Mouse (Mus musculus): Measurements from ENCODE around the gene Heatr1.
"Not testable (repeated sequence)": the region's sequence is repeated elsewhere in the genome, so short reads cannot be mapped to it uniquely, and the experiment has no call there.

Heatr1 gene

GRCm38 (mm10) chr13:12453150-12453549 is 58.3 kb downstream of the Heatr1 start:
- no peak for DNase-seq (ENCODE audit: extremely low read depth, insufficient read length, low spot score)

DNA sequence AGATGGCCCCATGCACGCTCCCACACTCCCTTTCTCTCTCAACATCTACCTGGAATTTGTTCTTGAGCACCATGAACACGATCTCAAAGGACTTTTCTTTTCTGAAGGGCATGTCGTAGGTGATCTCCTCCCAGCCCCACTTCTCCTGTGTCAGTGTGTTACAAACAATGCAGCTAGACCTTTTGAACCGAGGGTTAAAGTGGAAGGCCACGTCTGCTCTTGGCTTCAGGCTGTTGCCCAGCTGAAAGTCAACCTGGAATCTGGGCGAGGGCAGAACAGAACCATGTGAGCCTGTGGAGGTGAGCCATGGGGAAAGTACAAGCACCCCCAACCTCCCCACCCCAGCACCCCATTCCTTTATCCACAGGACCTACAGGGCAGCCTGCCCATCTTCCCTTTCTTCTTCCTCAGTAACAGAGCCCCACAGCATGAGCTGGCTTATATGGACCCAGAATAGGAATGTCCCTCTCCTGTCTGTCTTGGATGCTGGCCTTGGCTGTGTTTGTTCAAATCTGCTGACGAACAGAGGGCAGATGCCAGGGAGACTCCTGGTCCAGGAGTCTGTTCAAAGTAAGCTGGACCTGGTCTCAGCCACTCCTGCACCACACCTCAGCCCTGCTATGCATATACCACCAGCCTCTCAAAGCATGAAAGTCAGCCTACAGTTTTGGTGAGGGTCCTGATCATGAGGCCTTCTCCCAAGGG is 60.0 kb downstream of the Heatr1 start:
- DNase-seq (ENCODE audit: extremely low read depth, insufficient read length, low spot score): no peak

GRCm38 (mm10) chr13:12456711-12457110 is 61.9 kb downstream of the Heatr1 start:
- no peak for DNase-seq (ENCODE audit: extremely low read depth, insufficient read length, low spot score)

DNA sequence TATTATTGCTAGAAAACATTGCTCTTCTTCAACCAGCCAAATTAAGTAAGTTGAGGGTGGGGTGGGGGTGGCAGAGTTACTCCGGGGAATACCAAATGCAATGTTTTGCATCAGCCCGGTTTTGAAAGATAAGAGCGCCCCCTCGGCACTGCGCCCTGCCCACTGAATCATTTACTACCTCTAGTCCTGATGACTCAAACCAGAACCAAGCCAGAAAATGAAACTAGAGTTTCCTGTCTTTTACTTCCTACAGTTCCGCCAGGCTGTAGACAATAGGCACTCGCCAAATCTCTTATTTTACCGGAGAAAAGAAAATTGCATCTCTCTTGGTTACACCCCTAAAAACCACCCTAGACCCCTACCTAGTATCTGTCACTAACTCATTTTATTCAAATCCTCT is 65.6 kb downstream of the Heatr1 start:
- DNase-seq (ENCODE audit: extremely low read depth, insufficient read length, low spot score): peak; percentile 42

DNA sequence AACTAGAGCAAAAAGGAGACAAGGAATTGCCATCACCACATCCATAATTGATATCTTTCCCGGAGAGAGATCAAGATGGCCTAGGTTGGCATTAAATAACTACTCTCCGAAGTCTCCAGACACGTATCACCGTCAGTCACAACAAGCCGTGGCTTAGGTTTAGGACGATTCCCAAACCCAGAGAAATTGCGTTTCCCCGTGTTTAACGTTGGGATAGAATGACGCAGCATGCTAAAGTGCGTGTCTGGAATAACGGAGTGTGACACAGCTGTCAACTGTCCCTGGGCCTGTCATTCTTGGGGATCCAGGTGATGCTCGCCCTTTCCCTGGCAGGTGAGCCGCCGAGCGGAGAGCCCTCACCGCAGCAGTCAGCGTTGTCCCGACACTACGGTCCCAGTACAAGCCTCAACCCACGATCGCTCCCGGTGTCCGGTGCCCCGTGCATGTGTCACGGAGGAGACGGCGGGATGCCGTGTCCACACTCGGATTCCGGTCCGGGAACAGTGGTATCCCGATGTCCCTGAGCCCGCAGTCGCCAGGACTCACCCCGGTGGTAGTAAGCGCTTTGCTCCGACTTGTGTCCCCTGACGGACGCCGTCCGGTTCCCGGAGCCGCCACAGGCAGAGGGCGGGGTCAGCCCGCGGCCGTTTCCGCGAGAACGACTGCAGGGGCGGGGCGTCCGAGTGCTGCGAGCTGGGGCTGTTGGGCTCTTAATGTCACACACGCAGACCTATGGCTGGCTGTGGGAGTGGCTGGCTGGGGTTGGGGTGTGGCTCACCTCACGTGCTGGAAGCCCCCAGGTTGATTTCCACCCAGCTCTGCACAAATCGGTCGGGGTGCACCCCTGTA is 66.3 kb downstream of the Heatr1 start:
- peak; percentile 98 for DNase-seq (ENCODE audit: extremely low read depth, insufficient read length, low spot score)

GRCm38 (mm10) chr13:12461730-12462119 is 66.9 kb downstream of the Heatr1 start:
- DNase-seq (ENCODE audit: extremely low read depth, insufficient read length, low spot score): no peak

GRCm38 (mm10) chr13:12462623-12463022 is 67.8 kb downstream of the Heatr1 start:
- no peak for DNase-seq (ENCODE audit: extremely low read depth, insufficient read length, low spot score)

DNA sequence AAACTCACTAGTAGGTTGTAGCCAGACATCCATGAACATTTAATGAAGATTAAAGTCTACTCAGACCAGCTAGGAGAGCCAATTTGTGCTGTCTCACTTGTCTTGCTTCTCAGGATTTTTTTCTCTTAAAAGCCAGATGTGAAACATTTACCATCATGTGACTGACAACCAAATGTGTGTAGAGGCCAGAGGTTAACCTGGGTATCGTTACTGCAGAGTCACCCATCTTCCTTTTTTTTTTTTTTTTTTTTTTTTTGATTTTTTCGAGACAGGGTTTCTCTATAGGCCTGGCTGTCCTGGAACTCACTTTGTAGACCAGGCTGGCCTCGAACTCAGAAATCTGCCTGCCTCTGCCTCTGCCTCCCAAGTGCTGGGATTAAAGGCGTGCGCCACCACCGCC is 69.3 kb downstream of the Heatr1 start:
- not testable (repeated sequence) for DNase-seq (ENCODE audit: extremely low read depth, insufficient read length, low spot score)

DNA sequence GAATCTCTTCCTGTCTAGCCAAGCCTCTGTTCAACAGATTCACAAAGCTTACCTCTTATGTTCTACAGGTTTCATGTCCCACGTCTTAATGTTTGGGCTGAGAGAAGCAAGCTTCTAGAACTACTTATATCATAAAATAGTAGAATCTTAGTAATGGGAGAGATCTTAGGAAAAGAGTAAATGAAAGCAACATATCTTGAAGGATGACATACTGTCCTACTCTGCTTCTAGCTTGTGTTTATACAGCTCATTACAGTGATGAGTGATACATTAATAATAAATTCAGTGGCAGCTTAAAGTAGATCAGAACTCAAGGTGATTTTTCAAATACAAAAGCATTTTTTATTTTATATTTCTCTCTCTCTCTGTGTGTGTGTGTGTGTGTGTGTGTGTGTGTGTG is 70.0 kb downstream of the Heatr1 start, which contains the start of gene Lgals8:
Gene Lgals8, minus strand, starts transcription at position 101 of the 400 bp plus-strand sequence.
- DNase-seq (ENCODE audit: extremely low read depth, insufficient read length, low spot score): no peak

DNA sequence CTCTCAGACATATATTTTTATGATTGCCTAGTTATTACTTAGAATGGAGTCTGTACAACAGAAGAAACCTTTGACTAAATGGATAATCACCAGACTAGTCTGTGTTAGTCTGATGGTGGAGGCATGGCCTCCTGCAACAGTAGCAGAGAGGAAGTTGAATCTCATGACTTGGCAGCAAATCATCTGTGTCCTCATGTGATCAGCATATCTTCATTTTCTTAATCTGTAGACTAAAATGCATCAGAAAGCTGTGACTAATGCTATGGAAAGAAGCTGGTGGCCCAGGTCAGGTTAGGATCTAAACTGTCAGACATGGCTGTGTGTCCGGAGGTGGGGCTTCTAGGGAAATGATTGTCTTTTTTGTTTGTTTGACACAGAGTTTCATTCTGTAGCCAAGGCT is 73.7 kb downstream of the Heatr1 start:
- no peak for DNase-seq (ENCODE audit: extremely low read depth, insufficient read length, low spot score)

DNA sequence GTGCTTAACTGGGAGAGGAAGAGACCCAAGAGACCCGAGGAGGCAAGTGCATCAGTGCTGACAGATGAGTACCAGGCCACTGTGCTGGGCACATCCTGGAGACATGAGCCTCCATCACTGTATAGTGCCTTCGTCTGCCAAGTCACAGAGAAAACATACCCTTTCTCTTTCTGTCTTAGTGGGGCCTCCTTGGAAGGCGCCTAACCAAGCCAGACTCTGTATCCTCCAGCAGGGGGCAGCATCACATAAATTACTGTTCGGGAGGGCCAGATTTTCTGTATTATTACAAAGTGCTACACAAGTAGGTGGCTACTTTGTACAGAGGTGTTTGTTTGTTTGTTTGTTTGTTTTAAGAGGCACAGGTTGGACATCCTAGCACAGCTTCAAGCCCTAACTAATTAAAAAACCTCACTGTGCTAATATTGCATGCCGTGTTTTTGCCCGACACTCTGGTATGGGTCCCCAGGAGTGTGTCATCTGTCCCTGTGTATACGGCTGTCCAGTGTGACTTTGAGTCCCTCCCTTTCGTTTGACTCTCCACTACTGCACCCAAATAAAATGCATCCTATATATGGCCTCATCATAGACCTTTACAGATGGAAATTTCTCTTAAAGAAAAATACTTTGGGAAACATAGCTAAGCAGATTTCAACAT is 79.0 kb downstream of the Heatr1 start:
- DNase-seq (ENCODE audit: extremely low read depth, insufficient read length, low spot score): peak; percentile 19

DNA sequence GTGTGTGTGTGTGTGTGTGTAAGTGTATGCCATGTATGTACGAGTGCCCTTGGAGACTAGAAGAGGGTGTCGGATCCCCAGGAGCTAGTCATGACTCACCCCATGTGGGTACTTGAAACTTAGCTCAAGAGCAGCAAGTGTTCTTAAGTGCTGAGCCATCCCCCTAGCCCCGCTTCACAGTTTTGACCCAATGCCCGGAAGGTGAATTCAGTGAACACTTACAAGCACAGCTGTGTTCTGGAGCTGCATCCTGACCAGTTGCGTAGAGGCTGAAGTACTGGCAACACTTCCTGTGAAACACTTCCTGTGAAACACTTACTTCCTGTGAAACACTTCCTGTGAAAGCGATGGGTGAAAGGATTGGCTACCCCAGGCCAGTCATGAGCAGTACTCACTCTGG is 80.4 kb downstream of the Heatr1 start:
- no peak for DNase-seq (ENCODE audit: extremely low read depth, insufficient read length, low spot score)

DNA sequence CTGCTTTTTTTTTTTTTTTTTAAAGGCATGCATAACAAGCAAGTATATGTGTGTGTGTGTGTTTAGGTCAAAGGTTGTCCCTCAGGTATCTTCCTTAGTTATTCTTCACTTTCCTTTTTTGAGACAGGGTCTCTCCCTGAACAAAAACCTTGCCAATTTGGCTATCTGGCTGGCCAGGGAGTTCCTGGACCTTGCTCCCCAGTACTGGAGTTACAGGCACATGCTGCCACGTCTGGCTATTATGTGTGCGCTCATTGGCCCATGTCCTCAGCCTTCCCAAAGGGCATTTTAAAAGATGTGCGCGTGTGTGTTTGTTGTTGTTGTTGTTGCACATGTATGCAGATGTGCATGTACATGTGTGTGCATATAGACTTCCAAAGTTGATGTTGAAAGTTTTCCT is 82.1 kb downstream of the Heatr1 start:
- no peak for DNase-seq (ENCODE audit: extremely low read depth, insufficient read length, low spot score)

- no peak for DNase-seq (ENCODE audit: extremely low read depth, insufficient read length, low spot score)
Observed at GRCm38 (mm10) chr13:12478301-12478700, 83.5 kb downstream of the Heatr1 start.

- no peak for DNase-seq (ENCODE audit: extremely low read depth, insufficient read length, low spot score)
Observed at GRCm38 (mm10) chr13:12479802-12480201, 85.0 kb downstream of the Heatr1 start.

DNA sequence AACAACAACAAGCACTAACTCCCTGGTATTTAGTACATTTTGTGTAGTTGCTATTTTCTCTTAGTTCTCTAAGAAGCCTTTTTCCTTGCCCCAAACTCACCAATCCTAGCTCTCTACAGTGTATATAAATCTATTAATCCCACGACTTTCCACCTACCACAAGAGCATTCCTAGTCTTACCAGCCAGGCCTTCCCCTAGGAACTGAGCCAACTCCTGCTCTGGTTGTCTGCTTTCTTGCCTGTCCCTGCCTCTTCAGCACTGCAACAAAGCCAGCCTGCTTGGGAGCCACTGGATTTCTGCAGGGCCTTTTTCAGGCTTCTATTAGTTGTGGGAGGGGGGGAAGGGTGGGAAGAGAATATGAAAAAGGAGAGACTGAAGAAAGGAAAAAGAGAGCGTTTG is 90.4 kb downstream of the Heatr1 start:
- DNase-seq (ENCODE audit: extremely low read depth, insufficient read length, low spot score): no peak

- no peak for DNase-seq (ENCODE audit: extremely low read depth, insufficient read length, low spot score)
Observed at GRCm38 (mm10) chr13:12485640-12486039, 90.8 kb downstream of the Heatr1 start.

All from 3134 (cell line).